Mouse (Mus musculus) retina, adult 2 months (tissue): ENCODE measurements around the gene Carnmt1.
"Not testable (repeated sequence)": the region's sequence is repeated elsewhere in the genome, so short reads cannot be mapped to it uniquely, and the experiment has no call there.

Source experiments
- DNase-seq: peaks from one replicate; pipeline ENCODE4 v3.0.0-alpha.2; 2012; ENCODE audit warnings: low read depth, low spot score

Carnmt1 gene

GRCm38 (mm10) chr19:18712866-18713300, 42.3 kb downstream of the Carnmt1 start, which contains the start of gene D030056L22Rik:
TSS of gene D030056L22Rik (plus strand) at chr19:18713193.
- DNase-seq, result peak; percentile 90

GRCm38 (mm10) chr19:18713357-18713756, 42.8 kb downstream of the Carnmt1 start:
- DNase-seq, result not testable (repeated sequence)

GRCm38 (mm10) chr19:18716374-18716773, 45.8 kb downstream of the Carnmt1 start:
- DNase-seq, result peak; percentile 28

GRCm38 (mm10) chr19:18720337-18720736, 49.8 kb downstream of the Carnmt1 start:
- no peak for DNase-seq

- DNase-seq, result no peak
Observed at GRCm38 (mm10) chr19:18725186-18725585, 54.6 kb downstream of the Carnmt1 start.

GRCm38 (mm10) chr19:18730255-18730654, 59.7 kb downstream of the Carnmt1 start:
- DNase-seq, result no peak

- DNase-seq, result no peak
Observed at GRCm38 (mm10) chr19:18731077-18731476, 60.5 kb downstream of the Carnmt1 start.

- no peak for DNase-seq
Observed at GRCm38 (mm10) chr19:18735901-18736300, 65.3 kb downstream of the Carnmt1 start.

- DNase-seq, result no peak
Observed at GRCm38 (mm10) chr19:18739146-18739545, 68.6 kb downstream of the Carnmt1 start.

GRCm38 (mm10) chr19:18743946-18744345, 73.4 kb downstream of the Carnmt1 start:
- DNase-seq, result no peak

GRCm38 (mm10) chr19:18746576-18747340, 76.2 kb downstream of the Carnmt1 start:
- no peak for DNase-seq

- no peak for DNase-seq
Observed at GRCm38 (mm10) chr19:18747379-18747778, 76.8 kb downstream of the Carnmt1 start.

GRCm38 (mm10) chr19:18749598-18750339, 79.2 kb downstream of the Carnmt1 start, which contains the start of gene Trpm6:
TSS of gene Trpm6 (plus strand) at chr19:18749983.
- no peak for DNase-seq
